Mouse (Mus musculus) embryonic fibroblast, embryonic 13.5 days (primary cell): ENCODE measurements around the gene Pfkl.

Experiments
- CTCF ChIP-seq: IDR thresholded peaks from 2 replicates; pipeline ENCODE4 v1.5.1; 2011; ENCODE audit warnings: mild to moderate bottlenecking, control low read depth, low read length, moderate library complexity, borderline replicate concordance; ENCODE audit not compliant: insufficient read depth
- POLR2A ChIP-seq: IDR thresholded peaks from 2 replicates; pipeline ENCODE4 v1.6.1; 2011; ENCODE audit warnings: low read depth, mild to moderate bottlenecking, control low read depth, low read length, moderate library complexity

DNA sequence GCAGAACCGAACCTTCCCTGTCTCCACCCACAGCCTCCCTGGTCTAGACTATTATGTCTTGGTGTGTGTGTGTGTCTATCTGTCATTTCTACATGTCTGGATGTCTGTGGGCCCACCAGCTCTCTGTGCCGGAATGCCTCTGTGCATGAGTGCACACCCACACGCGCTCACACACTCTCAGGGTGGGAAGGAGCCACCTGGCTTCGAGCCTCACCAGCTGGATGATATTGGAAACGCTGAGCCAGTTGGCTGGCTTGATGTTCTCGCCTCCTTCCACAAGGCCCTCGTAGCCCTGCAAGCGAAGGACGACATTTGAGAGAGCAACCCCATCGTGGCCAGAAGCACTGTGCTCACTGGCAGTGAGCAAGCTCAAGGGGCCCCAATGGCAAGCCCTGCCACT lies 8.1 kb downstream of the Pfkl start:
- TF ChIP-seq CTCF (no peak), POLR2A (no peak)
